Mouse (Mus musculus) cerebellum, adult 8-10 months (tissue): ENCODE data around the gene Spp1.

Experiments
- DNase-seq: peaks from one replicate; pipeline ENCODE4 v3.0.0; 2022

Gene Spp1

GRCm38 (mm10) chr5:104434835-104435301 lies at the start of gene Spp1:
TSS of gene Spp1 (plus strand) at chr5:104435118.
- DNase-seq = no peak

- DNase-seq = no peak
These were observed 49.4 kb upstream of the Spp1 start for GRCm38 (mm10) chr5:104385521-104385920.

- DNase-seq = no peak
These were observed 48.0 kb upstream of the Spp1 start for GRCm38 (mm10) chr5:104386908-104387307.

- DNase-seq = no peak
These were observed 44.0 kb upstream of the Spp1 start for GRCm38 (mm10) chr5:104390962-104391361.

- DNase-seq = no peak
These were observed 42.1 kb upstream of the Spp1 start for GRCm38 (mm10) chr5:104392784-104393183.

DNA sequence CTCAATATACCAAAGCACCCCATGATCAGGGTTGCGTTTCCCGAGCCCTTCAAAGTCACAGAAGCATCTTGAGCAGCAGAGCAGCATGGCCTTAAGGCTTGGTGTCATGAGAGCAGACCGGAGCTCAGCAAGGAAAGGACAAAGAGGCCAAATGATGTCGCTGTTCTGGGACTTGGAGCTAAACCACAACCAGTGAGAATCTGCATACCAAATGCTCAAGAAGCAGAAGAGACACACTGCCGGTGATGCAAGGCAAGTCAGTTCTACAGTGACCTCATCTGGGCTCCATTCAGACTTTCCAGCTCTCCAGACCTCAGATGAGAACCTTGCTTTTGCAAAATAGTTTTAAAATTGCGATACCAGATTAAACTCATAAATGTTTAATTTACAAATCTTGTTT lies 38.6 kb upstream of the Spp1 start:
- no peak for DNase-seq

DNA sequence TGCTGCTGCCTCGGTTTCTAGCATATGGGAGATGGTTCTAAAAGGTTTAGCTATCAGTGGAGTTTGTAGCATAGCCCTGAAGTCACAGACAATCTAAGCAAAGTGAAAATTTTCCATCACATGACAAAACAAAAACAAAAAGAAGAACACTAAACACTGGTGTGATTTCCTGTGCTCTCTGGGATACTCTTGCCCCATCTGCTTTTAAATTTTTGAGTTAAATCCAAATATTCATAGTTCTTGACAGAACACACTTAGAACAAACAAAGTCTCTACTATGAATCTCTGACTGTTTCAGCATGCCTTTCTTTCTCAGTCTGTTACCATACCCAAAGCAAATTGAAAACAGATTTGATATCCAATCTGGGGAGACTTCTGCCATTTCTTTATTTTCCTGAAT lies 36.9 kb upstream of the Spp1 start:
- no peak for DNase-seq

- DNase-seq = no peak
These were observed 35.5 kb upstream of the Spp1 start for GRCm38 (mm10) chr5:104399291-104399950.

DNA sequence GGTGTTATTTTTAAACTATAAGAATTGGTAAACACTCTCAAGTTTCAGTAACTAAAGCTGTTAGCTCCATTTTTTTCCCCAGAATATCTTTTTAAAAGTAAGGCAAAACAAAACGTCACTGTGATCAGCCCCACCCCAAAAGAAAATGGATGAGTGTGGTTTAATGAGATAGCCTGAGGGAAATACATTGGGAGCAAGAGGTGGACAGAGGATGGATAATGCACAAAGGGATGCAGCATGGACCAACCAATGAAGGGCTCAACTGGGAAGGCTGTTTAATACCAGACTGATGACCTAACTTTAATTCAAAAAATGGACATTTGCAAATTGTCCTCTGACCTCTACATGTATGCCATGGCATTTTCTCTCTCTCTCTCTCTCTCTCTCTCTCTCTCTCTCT lies 34.9 kb upstream of the Spp1 start:
- no peak for DNase-seq

GRCm38 (mm10) chr5:104402651-104403050 lies 32.3 kb upstream of the Spp1 start:
- DNase-seq = no peak

- no peak for DNase-seq
These were observed 31.6 kb upstream of the Spp1 start for GRCm38 (mm10) chr5:104403351-104403750.

- DNase-seq = no peak
These were observed 30.4 kb upstream of the Spp1 start for GRCm38 (mm10) chr5:104404551-104404950.

GRCm38 (mm10) chr5:104405051-104405450 lies 29.9 kb upstream of the Spp1 start:
- DNase-seq = no peak

DNA sequence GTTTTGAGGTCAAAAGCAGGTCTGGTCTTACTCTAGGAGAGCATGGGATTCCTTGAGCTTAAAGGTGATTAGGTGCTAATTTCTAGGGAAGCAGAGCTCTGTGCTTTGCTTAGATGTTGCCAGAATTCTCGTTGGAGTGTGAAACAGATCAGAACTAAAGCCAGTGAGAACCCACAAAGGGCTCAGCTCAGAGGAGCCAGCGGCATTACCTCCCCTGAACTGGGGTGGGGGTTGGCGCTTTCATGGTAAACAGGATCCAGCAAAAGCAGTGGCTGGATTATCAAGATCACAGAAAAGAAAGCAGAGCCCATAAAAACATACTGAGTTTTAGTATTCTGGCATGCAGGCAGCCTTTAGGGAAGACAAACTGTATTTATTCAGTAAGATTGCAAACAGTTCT lies 28.2 kb upstream of the Spp1 start:
- DNase-seq = no peak

- DNase-seq = no peak
These were observed 27.2 kb upstream of the Spp1 start for GRCm38 (mm10) chr5:104407541-104408231.

- DNase-seq = no peak
These were observed 26.4 kb upstream of the Spp1 start for GRCm38 (mm10) chr5:104408549-104408948.

GRCm38 (mm10) chr5:104415999-104416398 lies 18.9 kb upstream of the Spp1 start:
- no peak for DNase-seq

GRCm38 (mm10) chr5:104417028-104417427 lies 17.9 kb upstream of the Spp1 start:
- DNase-seq = no peak

DNA sequence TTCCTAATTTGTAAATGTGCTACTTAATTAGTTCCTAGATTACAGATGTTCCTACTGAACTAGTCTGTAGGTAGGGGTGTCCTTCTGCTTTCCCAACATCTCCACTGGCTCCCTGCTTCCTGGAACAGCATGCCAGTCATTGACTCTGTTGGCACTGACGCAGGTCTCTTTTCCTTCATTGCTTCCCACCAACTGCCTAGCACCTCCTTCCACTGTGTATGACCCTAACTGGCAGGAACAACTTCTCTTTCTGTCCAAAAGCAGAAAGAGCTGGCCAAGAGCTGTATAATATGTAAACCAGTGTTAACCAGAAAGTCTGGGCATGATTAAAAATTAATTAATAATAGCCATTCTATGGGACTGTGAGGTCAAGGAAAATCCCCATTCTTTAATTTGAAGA lies 17.2 kb upstream of the Spp1 start:
- no peak for DNase-seq

DNA sequence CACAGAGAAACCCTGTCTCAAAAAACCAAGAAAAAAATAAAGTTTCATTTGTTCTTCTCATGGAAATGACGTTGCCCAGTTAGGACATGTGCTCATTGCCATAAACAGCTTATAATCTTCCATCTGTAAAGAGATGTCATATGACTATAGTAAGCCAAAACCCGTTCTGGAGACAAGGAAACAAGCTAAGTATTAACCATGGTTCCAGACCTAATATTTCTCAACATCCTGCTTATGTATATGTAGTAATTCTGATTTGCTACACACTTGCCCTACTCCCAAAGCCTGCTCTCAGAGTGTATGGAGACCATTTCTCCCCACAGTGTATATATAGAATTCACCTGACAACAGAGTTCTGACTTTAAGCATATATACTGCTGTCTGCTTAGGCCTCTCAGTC lies 12.9 kb upstream of the Spp1 start:
- no peak for DNase-seq

DNA sequence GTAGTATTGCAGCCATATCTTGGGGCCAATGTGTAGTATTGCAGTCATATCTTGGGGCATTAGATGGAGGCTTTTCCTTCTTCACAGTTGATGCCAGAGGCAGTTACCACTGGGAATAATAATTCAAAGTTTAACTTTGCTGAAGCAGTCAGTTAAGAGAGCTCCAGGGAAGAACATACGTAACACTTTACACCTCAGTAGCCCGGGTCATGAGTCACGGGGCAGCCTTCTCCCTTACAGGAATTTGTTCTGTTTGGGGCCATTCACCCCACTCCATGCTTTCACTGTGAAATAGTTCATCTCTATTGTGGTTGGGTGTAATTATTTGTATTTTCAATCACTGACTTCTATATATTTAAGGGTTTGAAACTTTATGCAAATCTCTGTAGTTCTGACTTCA lies 11.1 kb upstream of the Spp1 start:
- no peak for DNase-seq

DNA sequence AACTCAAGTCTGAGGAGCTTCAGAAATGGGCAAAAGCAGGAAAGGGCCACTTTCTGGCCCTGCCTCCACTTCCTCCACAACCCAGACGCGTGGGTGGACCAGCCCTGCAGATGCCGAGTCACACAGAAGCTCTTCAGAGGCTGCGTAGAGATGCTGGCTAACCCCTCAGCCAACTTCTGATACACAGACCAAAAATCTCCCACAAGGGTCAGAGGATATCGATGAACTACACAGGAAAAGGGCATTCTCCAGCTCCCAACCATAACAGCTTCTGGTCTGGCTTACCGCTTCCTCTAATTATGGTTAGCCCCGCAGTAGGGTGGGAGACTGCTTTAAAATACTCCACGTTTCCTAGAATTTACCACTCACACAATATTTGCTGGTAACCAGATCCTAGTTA lies 9.0 kb upstream of the Spp1 start:
- no peak for DNase-seq

GRCm38 (mm10) chr5:104432886-104433285 lies 2.0 kb upstream of the Spp1 start:
- no peak for DNase-seq

DNA sequence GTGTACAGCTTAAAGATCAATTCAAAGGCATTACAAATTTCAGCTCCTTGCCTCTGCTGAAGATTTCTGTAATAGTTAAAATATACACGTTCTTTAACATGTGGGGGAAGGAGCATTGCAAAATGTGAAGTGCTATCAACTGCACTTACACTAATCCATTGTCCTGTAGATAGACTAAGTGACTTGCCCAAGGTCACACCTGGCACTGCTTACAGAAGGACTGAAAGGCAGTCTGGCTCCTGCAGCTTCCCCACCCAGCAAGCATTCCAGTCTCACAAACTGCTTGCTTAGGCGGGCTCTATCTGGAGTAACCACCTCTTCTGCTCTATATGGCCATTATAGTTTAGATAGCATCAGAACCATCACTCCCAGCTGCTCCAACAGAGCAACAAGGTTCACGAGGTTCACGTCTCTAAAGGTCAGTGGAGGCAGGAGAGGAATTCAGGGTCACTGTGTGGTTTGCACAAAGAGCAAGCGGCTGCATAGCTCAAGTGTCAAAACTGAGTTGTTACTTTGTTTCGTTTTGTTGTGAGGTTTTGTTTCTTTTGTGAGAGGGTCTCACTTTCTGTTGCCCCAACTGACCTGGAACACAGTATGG lies 851 bp upstream of the Spp1 start:
- DNase-seq = no peak
